Mouse (Mus musculus) embryo, embryonic 9.5 days (tissue): ENCODE data around the gene Pdik1l.

Experiments used
- DNase-seq: peaks from one replicate; pipeline ENCODE4 v3.0.0-alpha.2; 2017; ENCODE audit errors: extremely low spot score

The Pdik1l gene

GRCm38 (mm10) chr4:134258354-134258753 lies 29.3 kb downstream of the Pdik1l start:
- DNase-seq = no peak

GRCm38 (mm10) chr4:134257198-134258009 lies 30.3 kb downstream of the Pdik1l start:
- DNase-seq = peak; percentile 80

GRCm38 (mm10) chr4:134256407-134257197 lies 31.1 kb downstream of the Pdik1l start:
- peak; percentile 69 for DNase-seq

GRCm38 (mm10) chr4:134255854-134256253 lies 31.8 kb downstream of the Pdik1l start:
- peak; percentile 51 for DNase-seq

- no peak for DNase-seq
These were observed 32.9 kb downstream of the Pdik1l start for GRCm38 (mm10) chr4:134254835-134255234.

GRCm38 (mm10) chr4:134253722-134254324 lies 33.9 kb downstream of the Pdik1l start, which contains the start of gene Grrp1:
Gene Grrp1 (minus strand): TSS chr4:134254106.
- DNase-seq = peak; percentile 76

- peak; percentile 67 for DNase-seq
These were observed 34.6 kb downstream of the Pdik1l start for GRCm38 (mm10) chr4:134252911-134253721.

- DNase-seq = peak; percentile 61
These were observed 35.4 kb downstream of the Pdik1l start for GRCm38 (mm10) chr4:134252131-134252910.

GRCm38 (mm10) chr4:134251241-134252130 lies 36.2 kb downstream of the Pdik1l start:
- DNase-seq = peak; percentile 72

GRCm38 (mm10) chr4:134250930-134251240 lies 36.8 kb downstream of the Pdik1l start:
- DNase-seq = peak; percentile 68

GRCm38 (mm10) chr4:134250116-134250929 lies 37.4 kb downstream of the Pdik1l start:
- peak; percentile 53 for DNase-seq

- DNase-seq = peak; percentile 84
These were observed 38.0 kb downstream of the Pdik1l start for GRCm38 (mm10) chr4:134249651-134250050.

- DNase-seq = no peak
These were observed 40.9 kb downstream of the Pdik1l start, which contains the start of gene Gm30191 for GRCm38 (mm10) chr4:134246719-134247258. Gene Gm30191 (plus strand): TSS chr4:134246935.

- DNase-seq = no peak
These were observed 41.4 kb downstream of the Pdik1l start for GRCm38 (mm10) chr4:134246256-134246655.

- peak; percentile 97 for DNase-seq
These were observed 42.4 kb downstream of the Pdik1l start, which contains the start of gene Zfp593 for GRCm38 (mm10) chr4:134245148-134245843. Gene Zfp593 (minus strand): TSS chr4:134245592.

- DNase-seq = no peak
These were observed 44.0 kb downstream of the Pdik1l start, which contains the start of gene E130218I03Rik for GRCm38 (mm10) chr4:134243516-134244250. Gene E130218I03Rik (plus strand): TSS chr4:134243662.

- DNase-seq = no peak
These were observed 49.0 kb downstream of the Pdik1l start for GRCm38 (mm10) chr4:134238686-134239085.
